Mouse (Mus musculus) cerebellum, adult 2 months (tissue): Measurements from ENCODE around the gene Ethe1.

Source experiments
- CTCF ChIP-seq: fragments of 200-500 bp; IDR thresholded peaks from 2 replicates; pipeline ENCODE4 v1.5.1; 2011; ENCODE audit warnings: low read depth, mild to moderate bottlenecking, control low read depth, low read length, moderate library complexity, borderline replicate concordance; ENCODE audit not compliant: insufficient read depth
- POLR2A ChIP-seq: fragments of 200-500 bp; IDR thresholded peaks from 2 replicates; pipeline ENCODE4 v1.6.1; 2011; ENCODE audit warnings: low read length, control low read depth, borderline replicate concordance; ENCODE audit not compliant: insufficient read depth

DNA sequence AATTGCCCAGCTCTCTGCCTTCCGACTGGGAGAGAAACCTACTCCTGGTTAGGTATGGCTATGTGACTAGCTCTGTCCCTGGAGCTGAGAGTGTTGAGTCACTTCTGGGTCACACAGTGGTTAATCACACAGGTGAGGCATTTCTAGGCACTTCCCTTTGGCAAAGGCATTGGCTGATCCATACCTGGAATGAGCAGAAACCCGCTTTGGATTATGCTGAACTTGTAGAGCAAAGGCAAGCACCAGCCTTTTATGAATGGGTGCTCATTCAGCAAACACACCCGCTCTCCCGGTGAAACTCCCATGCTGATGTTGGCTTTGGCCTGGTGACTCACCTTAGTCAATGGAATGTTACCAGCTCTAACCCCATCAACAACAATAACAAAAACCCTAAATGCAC lies 47.7 kb upstream of the Ethe1 start:
- TF ChIP-seq CTCF, result no peak
- TF ChIP-seq POLR2A, result no peak
